ENCODE assay signal across 22 mouse cellular contexts in genomic region chr4:139653238-139653637, GRCm38 (mm10). TPM values are rescaled to one million over a fixed set of nuclear protein-coding genes. Genes with fewer than 3 reads are reported as not detected.
"Had no signal": no experiment of that assay in that cellular context is flagged by ENCODE, and none has a peak within 500 bp of the region (broad histone marks: within the 10 kb centered on the region; RNA-seq: fewer than 3 reads in every experiment).

Gene Tas1r2, plus strand, starts transcription at chr4:139653538.

- H3K4me1 ChIP-seq: neural tube, embryonic 15.5 days; stomach, embryonic 15.5 days had no signal

- H3K4me2 ChIP-seq: neural tube, embryonic 15.5 days; stomach, embryonic 15.5 days had no signal

- H3K27ac ChIP-seq: neural tube, embryonic 15.5 days; stomach, embryonic 15.5 days; stomach, postnatal 0 days had no signal

- H3K4me3 ChIP-seq: neural tube, embryonic 15.5 days; stomach, embryonic 15.5 days had no signal

- H3K9ac ChIP-seq: neural tube, embryonic 15.5 days; stomach, embryonic 15.5 days had no signal

- H3K9me3 ChIP-seq: neural tube, embryonic 15.5 days; stomach, embryonic 15.5 days had no signal

- DNase-seq: retina, postnatal 1 day; right cerebral cortex, adult 18-20 months; right cerebral cortex, postnatal 14 days; right cerebral cortex, postnatal 25 days; right cerebral cortex, postnatal 4 days; spleen, adult 18-20 months; thymus, adult 18-20 months; thymus, adult 2 months; thymus, postnatal 14 days; thymus, postnatal 25 days; thymus, postnatal 36 days; thymus, postnatal 4 days had no signal

- H3K27me3 ChIP-seq: neural tube, embryonic 15.5 days; stomach, embryonic 15.5 days had no signal

RNA-seq across cellular contexts. Expression of gene Tas1r2, which starts in this region (rescaled TPM):
- polyA plus RNA-seq: neural tube, embryonic 14.5 days; neural tube, embryonic 15.5 days; spleen, adult 2 months; stomach, embryonic 14.5 days; stomach, embryonic 15.5 days; stomach, embryonic 16.5 days; stomach, postnatal 0 days; testis, adult 2 months; thymus, postnatal 0 days; urinary bladder, adult 2 months had no signal
